Mouse (Mus musculus) midbrain, embryonic 16.5 days (tissue): ENCODE measurements around the gene Mettl7a2. TPM values are rescaled to one million over a fixed set of nuclear protein-coding genes. Genes with fewer than 3 reads are reported as not detected.
"Not testable (repeated sequence)": the region's sequence is repeated elsewhere in the genome, so short reads cannot be mapped to it uniquely, and the experiment has no call there.

Experiments used
- ATAC-seq: fragments of 200-750 bp; cut with Nextera tagmentation; 2 replicates; pipeline ENCODE4 v1.8.0; 2017; ENCODE audit warnings: moderate TSS enrichment
- H3K27ac ChIP-seq: fragments of 300-500 bp; sonication (generic); 2 replicates; pipeline ENCODE4 v1.5.1; 2014; ENCODE audit warnings: mild to moderate bottlenecking, low read length, mixed read lengths
- H3K27me3 ChIP-seq: fragments of 300-500 bp; sonication (generic); 2 replicates; pipeline ENCODE4 v1.6.1; 2014; ENCODE audit warnings: low read depth, low read length, mixed read lengths; ENCODE audit not compliant: control insufficient read depth, insufficient read depth
- H3K36me3 ChIP-seq: fragments of 300-500 bp; sonication (generic); 2 replicates; pipeline ENCODE4 v1.6.1; 2014; ENCODE audit warnings: mild to moderate bottlenecking, low read length, moderate library complexity, mixed read lengths; ENCODE audit not compliant: control insufficient read depth, insufficient read depth
- H3K4me1 ChIP-seq: fragments of 300-500 bp; sonication (generic); 2 replicates; pipeline ENCODE4 v1.6.1; 2014; ENCODE audit warnings: mild to moderate bottlenecking, low read length, mixed read lengths; ENCODE audit not compliant: control insufficient read depth, insufficient read depth
- H3K4me2 ChIP-seq: fragments of 300-500 bp; sonication (generic); 2 replicates; pipeline ENCODE4 v1.6.1; 2014; ENCODE audit warnings: mild to moderate bottlenecking, low read length, mixed read lengths
- H3K4me3 ChIP-seq: fragments of 300-500 bp; sonication (generic); 2 replicates; pipeline ENCODE4 v1.5.1; 2014; ENCODE audit warnings: low read depth, mild to moderate bottlenecking, low read length, moderate library complexity, mixed read lengths
- H3K9ac ChIP-seq: fragments of 300-500 bp; sonication (generic); 2 replicates; pipeline ENCODE4 v1.6.1; 2014; ENCODE audit warnings: low read depth, low read length, mixed read lengths
- H3K9me3 ChIP-seq: fragments of 300-500 bp; sonication (generic); replicated peaks from 2 replicates; pipeline ENCODE4 v1.6.1; 2014; ENCODE audit warnings: mild to moderate bottlenecking, low read length, mixed read lengths; ENCODE audit not compliant: control insufficient read depth, poor library complexity, severe bottlenecking
- WGBS: fragments of 180-500 bp; shearing (Covaris S2); extraction: QIAGEN DNeasy Blood & Tissue Kit; methylation state at CpG from one replicate; pipeline ENCODE4 v1.1.7; 2014; 5-methylcytosine and 5-hydroxymethylcytosine counted together
- polyA plus RNA-seq: library from polyadenylated mRNA; unstranded; fragments of >200 nt; fragmentation: Nextera tagmentation; extraction: Ambion mirVana; gene quantifications from 2 replicates; pipeline ENCODE4 v1.2.1, GENCODE M21; 2015

Mettl7a2 gene
- polyA plus RNA-seq, 1 experiment from 2014 or later, result not detected

DNA sequence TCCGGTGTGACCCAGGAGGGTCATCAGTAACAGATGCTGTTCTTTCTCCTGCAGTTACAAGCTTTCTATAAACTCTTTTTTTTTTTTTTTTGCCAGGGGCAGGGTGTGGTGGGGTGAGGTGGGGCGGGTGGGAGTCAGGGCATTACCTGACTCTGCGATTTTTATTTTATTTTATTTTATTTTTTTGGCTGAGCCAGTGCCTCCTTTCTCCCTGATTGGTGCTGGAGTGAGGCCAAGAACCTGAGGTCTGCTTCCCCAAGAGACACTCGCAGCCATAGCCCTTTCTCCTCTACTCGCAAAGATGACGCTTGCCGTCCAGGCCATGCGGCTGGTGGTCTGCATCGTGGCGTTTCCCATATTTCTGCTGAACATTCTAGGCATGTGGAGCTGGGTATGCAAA lies 18.4 kb upstream of the Mettl7a2 start, which contains the start of gene Mettl7a3:
Gene Mettl7a3 (plus strand): TSS at position 301 of the 400 bp plus-strand sequence.
- H3K27me3 ChIP-seq, result no peaks in the 10 kb centered on the region
- ATAC-seq, result no peak
- WGBS, result 73% methylated on average over 10 of the region's 10 CpGs

DNA sequence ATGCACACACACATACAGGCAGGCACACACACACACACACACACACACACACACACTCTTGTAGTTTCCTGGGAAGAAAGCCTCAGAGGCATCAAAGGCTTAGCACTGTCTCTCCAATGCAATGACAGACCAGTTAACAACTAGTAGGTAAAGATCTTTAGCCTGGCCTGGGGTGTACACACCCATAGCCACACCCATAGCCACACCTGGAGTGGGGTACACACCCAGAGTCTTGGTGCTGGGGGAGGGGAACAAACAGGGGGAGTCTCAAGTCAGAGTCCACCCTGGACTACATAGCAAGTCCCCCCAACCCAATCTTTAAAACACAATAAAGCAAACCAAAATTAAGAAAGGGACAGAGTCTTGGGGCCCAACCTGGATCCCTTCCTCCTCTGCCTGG lies 15.7 kb upstream of the Mettl7a2 start:
- H3K9ac ChIP-seq, H3K4me3 ChIP-seq, H3K4me2 ChIP-seq, ATAC-seq, H3K4me1 ChIP-seq, H3K36me3 ChIP-seq, H3K27ac ChIP-seq, H3K27me3 ChIP-seq, H3K9me3 ChIP-seq: not testable (repeated sequence)

More for the DNA sequence above, 18.4 kb upstream of the Mettl7a2 start, which contains the start of gene Mettl7a3:
- Histone ChIP-seq H3K4me3 (no peak within 1 kb of the TSS), H3K27ac (no peak within 1 kb of the TSS), H3K9ac (no peak within 1 kb of the TSS), H3K4me1 (no peaks in the 10 kb centered on the region), H3K4me2 (no peak within 1 kb of the TSS), H3K36me3 (no peaks in the 10 kb centered on the region), H3K9me3 (no peaks in the 10 kb centered on the region)

DNA sequence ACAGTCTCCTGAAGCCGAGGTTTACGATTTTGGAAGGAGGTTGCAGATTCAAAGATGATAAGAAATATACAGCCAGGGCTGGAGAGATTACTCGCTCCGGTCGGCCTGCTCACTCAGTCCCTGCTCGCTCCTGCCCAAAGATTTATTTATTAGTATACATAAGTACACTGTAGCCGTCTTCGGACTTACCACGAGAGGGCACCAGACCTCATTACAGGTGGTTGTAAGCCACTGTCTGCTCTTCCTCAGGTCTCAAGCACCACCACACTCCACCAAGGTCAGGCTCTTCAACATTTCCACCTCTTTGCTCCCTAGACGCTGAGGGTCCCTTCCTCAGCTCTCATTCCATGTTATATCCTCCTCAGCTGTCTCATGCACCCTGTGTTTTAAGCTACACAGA lies 15.2 kb upstream of the Mettl7a2 start:
- not testable (repeated sequence) for H3K4me1 ChIP-seq, H3K27ac ChIP-seq, H3K36me3 ChIP-seq, ATAC-seq, H3K9me3 ChIP-seq, H3K4me2 ChIP-seq, H3K27me3 ChIP-seq, H3K9ac ChIP-seq, H3K4me3 ChIP-seq
- WGBS, result 50% methylated on average over 9 of the region's 10 CpGs

DNA sequence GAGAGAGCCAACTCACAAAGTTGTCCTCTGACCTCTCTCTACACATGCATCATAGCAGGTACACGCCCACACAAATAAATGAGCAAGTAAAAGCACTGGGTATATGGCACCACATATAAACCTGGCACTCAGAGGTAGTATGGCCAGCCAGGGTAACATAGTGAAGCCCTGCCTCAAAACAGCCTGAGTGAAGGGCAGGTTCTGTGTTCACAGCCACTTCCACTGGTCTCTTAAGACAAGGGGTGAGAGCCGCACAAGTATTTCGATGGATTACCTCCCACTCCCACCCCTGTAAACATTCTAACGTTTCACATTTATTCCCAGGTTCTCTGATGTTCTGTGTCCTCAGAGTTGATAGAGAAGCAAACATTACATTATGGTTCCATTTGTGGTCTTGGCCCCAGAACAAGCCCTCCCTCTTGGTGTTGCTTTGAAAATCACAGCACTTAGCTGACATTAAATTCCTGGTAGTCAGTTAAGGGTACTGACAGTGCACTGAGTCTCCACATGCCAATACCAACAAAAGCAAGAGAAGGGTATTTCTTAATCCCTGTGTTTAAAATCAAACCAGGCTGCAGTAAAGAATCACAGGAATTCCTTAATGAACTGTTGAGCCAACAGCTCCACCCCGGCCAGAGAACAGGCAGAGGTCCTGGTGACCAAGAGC lies 11.6 kb upstream of the Mettl7a2 start:
- not testable (repeated sequence) for H3K9me3 ChIP-seq, H3K27ac ChIP-seq, ATAC-seq, H3K4me2 ChIP-seq, H3K27me3 ChIP-seq, H3K9ac ChIP-seq, H3K4me3 ChIP-seq, H3K36me3 ChIP-seq, H3K4me1 ChIP-seq
- 77% methylated on average over 4 of the region's 5 CpGs for WGBS

DNA sequence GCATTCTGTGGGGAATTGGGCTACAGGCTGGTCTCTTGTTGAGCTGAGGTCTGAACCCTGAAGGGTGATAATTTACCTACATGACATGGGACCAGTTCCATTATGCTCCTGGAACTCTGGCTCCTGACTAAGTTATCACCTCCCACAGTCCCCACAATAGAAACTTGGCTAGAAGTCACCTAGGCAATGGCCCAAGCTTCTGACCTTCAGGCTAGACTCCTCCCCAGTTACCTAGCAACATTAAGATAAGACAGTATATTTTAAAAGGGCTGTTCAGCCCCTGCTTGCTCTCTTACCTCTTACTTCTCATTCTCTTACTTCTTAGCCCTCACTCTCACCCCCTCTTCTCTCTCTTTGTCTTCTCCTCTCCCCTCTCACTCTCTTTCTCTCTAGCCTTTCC lies 7.5 kb upstream of the Mettl7a2 start:
- H3K9ac ChIP-seq, result no peak overlapping the region
- no peak overlapping the region for H3K4me3 ChIP-seq
- no peaks in the 10 kb centered on the region for H3K36me3 ChIP-seq
- no peaks in the 10 kb centered on the region for H3K4me1 ChIP-seq
- H3K4me2 ChIP-seq, result no peak overlapping the region
- no peak for ATAC-seq
- H3K27ac ChIP-seq, result no peak overlapping the region
- no peaks in the 10 kb centered on the region for H3K27me3 ChIP-seq
- no peaks in the 10 kb centered on the region for H3K9me3 ChIP-seq

DNA sequence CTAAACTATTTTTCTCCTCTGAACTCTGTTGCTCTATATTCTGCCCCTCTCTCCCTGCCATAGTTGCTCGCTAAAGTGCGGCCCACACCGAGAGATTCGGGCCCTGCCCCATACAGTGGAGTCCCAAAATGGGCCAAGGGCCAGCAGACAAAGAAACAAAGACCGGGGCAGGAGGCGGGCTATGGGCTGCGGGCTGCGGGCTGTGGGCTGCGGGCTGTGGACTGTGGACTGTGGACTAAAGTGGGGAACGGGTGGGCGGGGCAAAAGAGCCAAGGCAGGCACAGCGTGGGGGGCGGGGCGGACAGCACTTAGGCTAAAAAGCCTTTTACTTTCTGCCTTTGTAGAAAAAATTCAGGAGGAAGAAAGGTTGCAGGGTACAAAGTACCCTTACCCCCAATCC lies 6.2 kb upstream of the Mettl7a2 start:
- Histone ChIP-seq H3K4me1 (no peaks in the 10 kb centered on the region), H3K9me3 (no peaks in the 10 kb centered on the region), H3K27ac (no peak overlapping the region), H3K9ac (no peak overlapping the region), H3K4me2 (no peak overlapping the region), H3K27me3 (no peaks in the 10 kb centered on the region), H3K36me3 (no peaks in the 10 kb centered on the region), H3K4me3 (no peak overlapping the region)
- WGBS, result 71% methylated on average over 14 of the region's 14 CpGs
- ATAC-seq, result no peak

DNA sequence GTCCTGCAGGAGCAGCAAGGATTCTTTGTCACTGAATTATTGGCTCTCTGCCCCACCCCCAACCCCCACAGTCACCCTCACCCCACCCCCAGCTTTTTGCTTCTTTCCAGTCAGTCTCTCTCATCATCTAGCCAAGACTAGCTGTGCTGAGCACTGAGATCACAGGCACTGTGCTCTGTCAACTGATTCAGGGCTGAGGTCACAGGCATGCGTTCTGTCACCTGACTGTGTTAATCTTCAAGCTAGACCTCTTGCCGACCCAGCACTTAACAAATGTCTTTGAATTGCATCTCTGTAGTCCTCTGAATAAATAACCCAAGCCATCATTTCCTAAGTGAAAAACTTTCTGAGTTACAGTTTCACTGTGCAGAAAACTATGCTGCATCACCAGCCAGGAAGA lies 3.5 kb upstream of the Mettl7a2 start:
- Histone ChIP-seq H3K9me3 (no peaks in the 10 kb centered on the region), H3K4me1 (no peaks in the 10 kb centered on the region), H3K9ac (no peak overlapping the region), H3K36me3 (no peaks in the 10 kb centered on the region), H3K4me3 (no peak overlapping the region), H3K4me2 (no peak overlapping the region), H3K27ac (no peak overlapping the region), H3K27me3 (no peaks in the 10 kb centered on the region)
- no peak for ATAC-seq
- 48% methylated on average over 2 of the region's 2 CpGs for WGBS

DNA sequence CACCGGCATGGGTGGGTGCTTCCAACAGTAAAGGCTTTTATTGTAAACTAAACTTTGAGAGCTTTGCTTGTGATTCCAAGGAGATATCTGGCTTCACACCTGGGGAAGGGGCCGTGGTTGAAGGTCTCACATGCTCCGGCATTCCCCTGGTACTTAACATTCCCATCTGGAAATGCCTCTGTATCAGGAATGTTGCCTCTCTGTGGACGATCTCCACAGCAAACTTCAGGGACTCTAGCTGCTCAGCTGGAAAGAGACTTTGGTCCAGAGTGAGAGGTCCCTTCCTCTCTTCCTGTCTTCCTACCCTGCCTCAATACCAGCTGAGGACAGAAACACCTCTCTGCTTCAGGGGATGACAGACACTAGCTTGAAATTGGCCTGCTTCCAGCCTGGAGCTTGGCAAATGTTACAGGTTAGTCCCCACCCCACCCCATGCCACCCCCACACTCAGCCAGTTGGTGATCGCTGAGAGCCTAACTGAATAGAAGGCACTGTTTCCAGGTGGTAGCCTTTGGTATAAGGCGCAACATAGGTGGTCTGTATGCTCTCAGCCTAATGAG lies 1.4 kb upstream of the Mettl7a2 start:
- H3K4me1 ChIP-seq, result no peaks in the 10 kb centered on the region
- H3K9me3 ChIP-seq, result no peaks in the 10 kb centered on the region
- no peak overlapping the region for H3K9ac ChIP-seq
- H3K27ac ChIP-seq, result no peak overlapping the region
- H3K4me3 ChIP-seq, result no peak overlapping the region
- H3K4me2 ChIP-seq, result no peak overlapping the region
- H3K36me3 ChIP-seq, result no peaks in the 10 kb centered on the region
- no peaks in the 10 kb centered on the region for H3K27me3 ChIP-seq
- 82% methylated on average over 6 of the region's 6 CpGs for WGBS
- no peak for ATAC-seq

DNA sequence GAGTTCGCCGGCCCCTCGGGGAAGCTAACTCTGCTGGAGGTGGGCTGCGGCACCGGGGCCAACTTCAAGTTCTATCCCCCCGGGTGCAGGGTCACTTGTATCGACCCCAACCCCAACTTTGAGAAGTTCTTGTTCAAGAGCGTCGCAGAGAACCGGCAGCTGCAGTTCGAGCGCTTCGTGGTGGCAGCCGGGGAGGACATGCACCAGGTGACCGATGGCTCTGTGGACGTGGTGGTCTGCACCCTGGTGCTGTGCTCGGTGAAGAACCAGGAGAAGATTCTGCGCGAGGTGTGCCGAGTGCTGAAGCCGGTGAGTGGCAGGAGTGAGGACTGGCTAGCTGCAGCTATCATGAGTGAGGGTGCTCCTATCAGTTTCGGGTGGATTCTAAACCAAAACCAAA lies 399 bp downstream of the Mettl7a2 start:
- ATAC-seq, H3K36me3 ChIP-seq, H3K4me3 ChIP-seq, H3K4me2 ChIP-seq, H3K9ac ChIP-seq, H3K4me1 ChIP-seq, H3K27me3 ChIP-seq, H3K27ac ChIP-seq, H3K9me3 ChIP-seq: not testable (repeated sequence)
- WGBS, result 96% methylated on average over 9 of the region's 22 CpGs
